Mouse (Mus musculus) frontal cortex, postnatal 36 days (tissue): ENCODE measurements around the gene Isg15.

Source experiments
- DNase-seq, 2 experiments: peaks; one replicate each; pipeline ENCODE4 v3.0.0; 2022; ENCODE audit warnings: low spot score in 2 of 2

The Isg15 gene

GRCm38 (mm10) chr4:156200623-156201475 is at the start of gene Isg15:
Gene Isg15, minus strand, starts transcription at chr4:156200818.
- DNase-seq = no peak

GRCm38 (mm10) chr4:156249567-156249966 is 48.9 kb upstream of the Isg15 start:
- no peak for DNase-seq

- no peak for DNase-seq
Measured at GRCm38 (mm10) chr4:156236651-156237447, 36.2 kb upstream of the Isg15 start.

GRCm38 (mm10) chr4:156235808-156236533 is 35.4 kb upstream of the Isg15 start, which contains the start of gene Noc2l:
Gene Noc2l, plus strand, starts transcription at chr4:156236010.
- DNase-seq = peak; percentile 89 to 91

GRCm38 (mm10) chr4:156235360-156235770 is 34.7 kb upstream of the Isg15 start:
- no peak for DNase-seq

GRCm38 (mm10) chr4:156234701-156235213 is 34.1 kb upstream of the Isg15 start, which contains the start of gene Plekhn1:
Gene Plekhn1, minus strand, starts transcription at chr4:156234857.
- peak; percentile 54 to 73 for DNase-seq

GRCm38 (mm10) chr4:156234021-156234501 is 33.4 kb upstream of the Isg15 start:
- DNase-seq = no peak

GRCm38 (mm10) chr4:156228393-156229024 is 27.9 kb upstream of the Isg15 start:
- DNase-seq = peak; percentile 36 to 44

GRCm38 (mm10) chr4:156227752-156228392 is 27.3 kb upstream of the Isg15 start:
- DNase-seq = no peak

- no peak for DNase-seq
Measured at GRCm38 (mm10) chr4:156224276-156224675, 23.7 kb upstream of the Isg15 start.

- DNase-seq = no peak
Measured at GRCm38 (mm10) chr4:156219936-156220335, 19.3 kb upstream of the Isg15 start.

GRCm38 (mm10) chr4:156217838-156218237 is 17.2 kb upstream of the Isg15 start:
- DNase-seq = no peak

GRCm38 (mm10) chr4:156217022-156217669 is 16.5 kb upstream of the Isg15 start:
- DNase-seq = no peak

GRCm38 (mm10) chr4:156216196-156216595 is 15.6 kb upstream of the Isg15 start:
- DNase-seq = no peak

- DNase-seq = no peak
Measured at GRCm38 (mm10) chr4:156215649-156216048, 15.0 kb upstream of the Isg15 start, which contains the start of gene Perm1. Gene Perm1, plus strand, starts transcription at chr4:156215868.

GRCm38 (mm10) chr4:156213134-156213533 is 12.5 kb upstream of the Isg15 start:
- no peak for DNase-seq

GRCm38 (mm10) chr4:156209963-156210635 is 9.5 kb upstream of the Isg15 start:
- no peak for DNase-seq

GRCm38 (mm10) chr4:156208872-156209271 is 8.3 kb upstream of the Isg15 start:
- DNase-seq = no peak

GRCm38 (mm10) chr4:156203413-156204131 is 3.0 kb upstream of the Isg15 start:
- DNase-seq = no peak
